Mouse (Mus musculus) small intestine, adult 2 months (tissue): Measurements from ENCODE around the gene Fer. TPM values are rescaled to one million over a fixed set of nuclear protein-coding genes. Genes with fewer than 3 reads are reported as not detected.

Experiments used
- H3K27ac ChIP-seq: fragments of 200-500 bp; 2 replicates; pipeline ENCODE4 v1.5.1; 2012; ENCODE audit warnings: low read depth, low read length, control low read depth, inconsistent platforms; ENCODE audit not compliant: insufficient read depth
- H3K27me3 ChIP-seq: fragments of 200-500 bp; 2 replicates; pipeline ENCODE4 v1.6.1; 2012; ENCODE audit warnings: mild to moderate bottlenecking, moderate library complexity, low read length, inconsistent platforms; ENCODE audit not compliant: control insufficient read depth, insufficient read depth
- H3K36me3 ChIP-seq: fragments of 200-500 bp; 2 replicates; pipeline ENCODE4 v1.6.1; 2012; ENCODE audit warnings: mild to moderate bottlenecking, low read length, control low read depth, inconsistent platforms; ENCODE audit not compliant: control insufficient read depth, insufficient read depth
- H3K4me1 ChIP-seq: fragments of 200-500 bp; 2 replicates; pipeline ENCODE4 v1.6.1; 2012; ENCODE audit warnings: low read length, inconsistent platforms, mixed read lengths; ENCODE audit not compliant: control insufficient read depth, insufficient read depth, insufficient read length
- H3K4me3 ChIP-seq: fragments of 200-500 bp; 2 replicates; pipeline ENCODE4 v1.5.1; 2012; ENCODE audit warnings: low read depth, mild to moderate bottlenecking, control low read depth, inconsistent platforms, low read length, moderate library complexity
- CTCF ChIP-seq: fragments of 200-500 bp; IDR thresholded peaks from 2 replicates; pipeline ENCODE4 v1.5.1; 2012; ENCODE audit warnings: low read depth, mild to moderate bottlenecking, control low read depth, inconsistent platforms, low read length, moderate library complexity, mixed read lengths; ENCODE audit not compliant: insufficient replicate concordance, insufficient read length; ENCODE audit errors: extremely low read depth
- POLR2A ChIP-seq: fragments of 200-500 bp; IDR thresholded peaks from 2 replicates; pipeline ENCODE4 v1.6.1; 2012; ENCODE audit warnings: low read depth, mild to moderate bottlenecking, control low read depth, inconsistent platforms, low read length, moderate library complexity
- WGBS: fragments of 180-500 bp; shearing (Covaris S2); methylation state at CpG from one replicate; pipeline ENCODE4 v1.1.7; 2018; 5-methylcytosine and 5-hydroxymethylcytosine counted together
- polyA plus RNA-seq: library from polyadenylated mRNA; depleted of rRNA; stranded (reverse); fragments of >200 nt; gene quantifications from 2 replicates; pipeline ENCODE4 v1.2.3, GENCODE M21; 2012

Fer gene
- polyA plus RNA-seq, 1 experiment = 0.63 TPM

- peak overlapping the region; percentile 82 for H3K4me3 ChIP-seq
- TF ChIP-seq POLR2A (no peak), CTCF (no peak)
- H3K27ac ChIP-seq = no peak overlapping the region
- no peaks in the 10 kb centered on the region for H3K36me3 ChIP-seq
- peaks cover 8% of the 10 kb centered on the region; the same call in 1 of the 2 replicates for H3K4me1 ChIP-seq
- WGBS = 3% methylated on average over 6 of the region's 6 CpGs
- no peaks in the 10 kb centered on the region for H3K27me3 ChIP-seq
Observed at GRCm38 (mm10) chr17:63849151-63849550, 13.7 kb upstream of the Fer start.

DNA sequence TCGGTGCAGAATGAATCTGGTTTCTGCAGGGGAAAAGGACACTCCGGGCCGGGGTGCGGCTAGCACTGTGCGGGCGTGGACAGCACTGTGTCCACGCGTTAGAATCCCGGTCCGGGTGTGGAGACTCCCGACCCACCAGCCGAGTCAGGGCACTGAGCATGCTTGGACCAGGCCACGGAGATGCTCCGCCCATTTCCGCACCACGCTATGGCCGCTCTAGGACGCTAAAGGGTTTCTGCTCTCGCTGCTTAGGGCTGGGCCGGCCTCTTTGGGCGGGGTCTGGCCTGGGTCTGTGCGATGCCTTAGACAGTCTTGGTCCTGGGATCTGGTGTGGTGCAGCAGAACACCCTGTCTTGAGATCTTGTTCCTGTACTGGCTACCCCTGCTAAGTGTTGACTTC is 13.3 kb upstream of the Fer start:
- Histone ChIP-seq H3K27ac (no peak overlapping the region), H3K4me3 (peak overlapping the region; percentile 82), H3K27me3 (no peaks in the 10 kb centered on the region), H3K36me3 (no peaks in the 10 kb centered on the region), H3K4me1 (peaks cover 8% of the 10 kb centered on the region; the same call in 1 of the 2 replicates)
- under 1% methylated on average over 22 of the region's 22 CpGs for WGBS
- TF ChIP-seq POLR2A (peak; percentile 47; the same call in 1 of the 2 replicates), CTCF (no peak)

DNA sequence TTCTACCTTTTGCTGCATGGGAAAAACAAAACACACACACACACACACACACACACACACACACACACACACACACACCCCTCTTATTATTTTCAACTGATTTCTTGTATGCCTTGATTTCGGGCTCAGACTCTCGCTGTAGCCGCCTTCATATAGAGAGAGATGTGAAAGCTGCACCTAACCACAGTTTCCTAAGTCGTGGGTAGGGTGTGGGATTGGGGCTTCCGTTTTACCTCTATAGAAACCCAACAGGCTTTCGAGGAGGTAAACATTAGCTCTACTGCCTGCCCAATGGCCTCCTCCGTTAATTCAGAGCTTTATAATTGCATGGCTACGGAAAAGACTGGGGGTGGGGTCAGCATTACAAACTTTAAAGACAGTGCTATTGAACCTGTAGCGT is 12.8 kb upstream of the Fer start:
- no peaks in the 10 kb centered on the region for H3K36me3 ChIP-seq
- no peaks in the 10 kb centered on the region for H3K27me3 ChIP-seq
- peaks cover 8% of the 10 kb centered on the region; the same call in 1 of the 2 replicates for H3K4me1 ChIP-seq
- no peak for TF ChIP-seq POLR2A
- H3K27ac ChIP-seq = no peak overlapping the region
- 82% methylated on average over 9 of the region's 9 CpGs for WGBS
- no peak overlapping the region for H3K4me3 ChIP-seq

GRCm38 (mm10) chr17:63857023-63857544 is 5.8 kb upstream of the Fer start:
- Histone ChIP-seq H3K27me3 (peaks cover 2% of the 10 kb centered on the region; the same call in 1 of the 2 replicates), H3K36me3 (no peaks in the 10 kb centered on the region), H3K4me3 (no peak overlapping the region), H3K27ac (no peak overlapping the region), H3K4me1 (no peaks in the 10 kb centered on the region)
- no peak for TF ChIP-seq POLR2A
- WGBS = 86% methylated on average over 7 of the region's 7 CpGs

GRCm38 (mm10) chr17:63860988-63861387 is 1.9 kb upstream of the Fer start:
- TF ChIP-seq CTCF = no peak
- TF ChIP-seq POLR2A = no peak
- Histone ChIP-seq H3K27ac (no peak overlapping the region), H3K4me3 (no peak overlapping the region), H3K36me3 (no peaks in the 10 kb centered on the region), H3K4me1 (peaks cover 5% of the 10 kb centered on the region; the same call in 1 of the 2 replicates), H3K27me3 (peaks cover 7% of the 10 kb centered on the region; the same call in 1 of the 2 replicates)
- 50% methylated on average over 4 of the region's 4 CpGs for WGBS

DNA sequence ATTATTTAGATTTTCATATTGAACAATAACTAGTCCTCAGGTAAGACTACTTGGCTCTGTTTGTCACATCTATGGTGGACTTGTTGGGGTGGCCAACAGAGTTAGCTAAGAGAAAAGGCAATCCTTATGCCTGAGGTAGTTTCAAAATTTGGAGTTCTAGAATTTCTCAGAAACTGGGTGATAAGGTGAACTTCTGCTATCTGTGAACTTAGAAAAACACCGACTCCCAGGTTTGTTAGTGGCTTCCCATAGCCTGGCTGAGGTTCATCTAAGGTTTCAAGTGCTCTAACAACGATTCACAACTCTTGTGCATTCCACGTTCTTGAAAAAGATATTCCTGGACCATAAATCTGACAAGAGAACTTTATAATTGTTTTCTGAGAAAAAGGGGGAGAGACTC is 463 bp upstream of the Fer start:
- Histone ChIP-seq H3K27ac (no peak overlapping the region), H3K4me1 (peaks cover 5% of the 10 kb centered on the region; the same call in 1 of the 2 replicates), H3K36me3 (no peaks in the 10 kb centered on the region), H3K4me3 (no peak overlapping the region), H3K27me3 (peaks cover 7% of the 10 kb centered on the region; the same call in 1 of the 2 replicates)
- WGBS = 53% methylated on average over 3 of the region's 3 CpGs
- TF ChIP-seq CTCF (no peak), POLR2A (no peak)

DNA sequence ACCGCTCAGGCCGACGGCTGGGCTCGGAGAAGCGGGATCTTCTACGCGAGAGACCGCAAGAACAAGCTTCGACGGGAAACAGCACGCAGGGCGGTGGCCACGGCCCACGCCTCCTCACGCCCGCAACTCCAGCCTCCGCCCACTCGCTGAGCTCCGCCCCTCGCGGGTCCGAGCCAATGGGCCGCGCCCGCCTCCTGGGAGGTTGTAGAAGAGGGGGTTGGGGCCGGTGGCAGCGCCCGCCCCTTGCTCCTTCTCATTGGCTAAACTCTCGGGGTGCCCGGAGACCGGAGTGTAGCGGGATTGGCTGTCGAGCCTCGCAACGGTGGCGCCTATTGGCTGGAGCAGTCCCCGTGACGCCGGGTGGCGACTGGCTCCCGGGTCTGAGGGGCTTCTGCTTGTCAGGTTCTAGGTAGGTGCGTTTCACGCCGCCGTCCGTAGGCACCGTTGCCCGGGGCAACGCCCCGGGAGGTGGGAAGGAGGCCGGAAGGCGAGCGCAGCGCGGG is 836 bp downstream of the Fer start, which contains the start of gene A930002H24Rik:
Gene A930002H24Rik, minus strand, starts transcription at position 145 of the 503 bp plus-strand sequence.
- H3K27me3 ChIP-seq = peaks cover 7% of the 10 kb centered on the region; the same call in 1 of the 2 replicates
- peaks cover 5% of the 10 kb centered on the region; the same call in 1 of the 2 replicates for H3K4me1 ChIP-seq
- H3K4me3 ChIP-seq = peak within 1 kb of the TSS; percentile 98
- peak within 1 kb of the TSS; percentile 46 for H3K27ac ChIP-seq
- TF ChIP-seq POLR2A = peak; percentile 44; the same call in 1 of the 2 replicates
- TF ChIP-seq CTCF = no peak
- under 1% methylated on average over 55 of the region's 55 CpGs for WGBS
- no peaks in the 10 kb centered on the region for H3K36me3 ChIP-seq

- Histone ChIP-seq H3K27ac (peak overlapping the region; percentile 46), H3K4me3 (peak overlapping the region; percentile 98), H3K27me3 (peaks cover 7% of the 10 kb centered on the region; the same call in 1 of the 2 replicates), H3K4me1 (peaks cover 5% of the 10 kb centered on the region; the same call in 1 of the 2 replicates), H3K36me3 (no peaks in the 10 kb centered on the region)
- TF ChIP-seq POLR2A = no peak
- no peak for TF ChIP-seq CTCF
- under 1% methylated on average over 47 of the region's 48 CpGs for WGBS
Observed at GRCm38 (mm10) chr17:63864171-63864571, 1.3 kb downstream of the Fer start.
